Mouse (Mus musculus) thymus, adult 2 months (tissue): ENCODE results near the gene Jag2. TPM values are rescaled to one million over a fixed set of nuclear protein-coding genes. Genes with fewer than 3 reads are reported as not detected.
A peak's percentile ranks its signal among the peaks of the same experiment; 100 is the strongest.

Experiments
- DNase-seq: peaks from one replicate; pipeline ENCODE4 v3.0.0; 2021
- H3K27ac ChIP-seq: fragments of 200-500 bp; 2 replicates; pipeline ENCODE4 v1.5.1; 2012; ENCODE audit warnings: low read length, control low read depth; ENCODE audit not compliant: control insufficient read depth, insufficient read depth
- H3K27me3 ChIP-seq: fragments of 200-500 bp; 2 replicates; pipeline ENCODE4 v1.6.1; 2012; ENCODE audit warnings: mild to moderate bottlenecking, low read length, moderate library complexity, mixed read lengths; ENCODE audit not compliant: control insufficient read depth, insufficient read depth
- H3K36me3 ChIP-seq: fragments of 200-500 bp; 2 replicates; pipeline ENCODE4 v1.6.1; 2012; ENCODE audit warnings: mild to moderate bottlenecking, low read length, moderate library complexity; ENCODE audit not compliant: control insufficient read depth, insufficient read depth
- H3K4me1 ChIP-seq: fragments of 200-500 bp; replicated peaks from 2 replicates; pipeline ENCODE4 v1.6.1; 2012; ENCODE audit warnings: low read length; ENCODE audit not compliant: control insufficient read depth, insufficient read depth
- H3K4me3 ChIP-seq: fragments of 200-500 bp; 2 replicates; pipeline ENCODE4 v1.5.1; 2012; ENCODE audit warnings: mild to moderate bottlenecking, low read length, control low read depth, moderate library complexity; ENCODE audit not compliant: control insufficient read depth, insufficient read depth
- CTCF ChIP-seq: fragments of 200-500 bp; IDR thresholded peaks from 2 replicates; pipeline ENCODE4 v1.5.1; 2012; ENCODE audit warnings: mild to moderate bottlenecking, control low read depth, low read length, moderate library complexity, borderline replicate concordance; ENCODE audit not compliant: control insufficient read depth, poor library complexity, insufficient read depth; ENCODE audit errors: extremely low read depth
- POLR2A ChIP-seq: fragments of 200-500 bp; IDR thresholded peaks from 2 replicates; pipeline ENCODE4 v1.6.1; 2012; ENCODE audit warnings: mild to moderate bottlenecking, low read length, control low read depth, moderate library complexity; ENCODE audit not compliant: control insufficient read depth, poor library complexity, insufficient read depth; ENCODE audit errors: extremely low read depth
- WGBS: fragments of 180-500 bp; shearing (Covaris S2); methylation state at CpG from one replicate; pipeline ENCODE4 v1.1.7; 2018; 5-methylcytosine and 5-hydroxymethylcytosine counted together
- polyA plus RNA-seq: library from polyadenylated mRNA; depleted of rRNA; stranded (reverse); fragments of >200 nt; gene quantifications from 2 replicates; pipeline ENCODE4 v1.2.3, GENCODE M21; 2012

Gene Jag2
- polyA plus RNA-seq, 1 experiment = 61.5 TPM

DNA sequence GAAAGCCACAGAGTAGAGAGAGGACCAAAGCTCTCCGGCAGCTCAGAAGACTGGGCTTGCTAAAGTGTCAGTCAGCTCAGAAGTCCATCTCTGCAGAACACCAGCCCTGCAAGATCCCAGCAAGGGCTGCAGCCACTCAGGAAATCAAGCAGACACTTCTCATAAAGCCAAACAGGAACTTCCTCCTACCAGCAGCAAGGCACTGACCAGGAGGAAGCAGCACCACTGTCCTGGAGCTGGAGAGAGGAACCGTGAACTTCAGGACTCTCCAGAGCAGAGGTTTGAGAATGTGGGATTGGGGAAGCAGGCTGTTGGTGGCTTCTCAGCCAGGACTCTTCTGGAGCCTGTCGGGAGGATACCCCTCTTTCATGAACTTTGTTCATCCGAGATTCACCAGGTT is 34.6 kb downstream of the Jag2 start:
- H3K4me1 ChIP-seq = 0 out of 2 replicates have a peak, but pooled peaks cover 8% of the 10 kb centered on the region
- no peaks in the 10 kb centered on the region for H3K27me3 ChIP-seq
- H3K4me3 ChIP-seq = no peak overlapping the region
- H3K27ac ChIP-seq = no peak overlapping the region
- TF ChIP-seq CTCF (no peak), POLR2A (no peak)
- no peaks in the 10 kb centered on the region for H3K36me3 ChIP-seq
- 31% methylated on average over 4 of the region's 4 CpGs for WGBS
- DNase-seq = no peak

DNA sequence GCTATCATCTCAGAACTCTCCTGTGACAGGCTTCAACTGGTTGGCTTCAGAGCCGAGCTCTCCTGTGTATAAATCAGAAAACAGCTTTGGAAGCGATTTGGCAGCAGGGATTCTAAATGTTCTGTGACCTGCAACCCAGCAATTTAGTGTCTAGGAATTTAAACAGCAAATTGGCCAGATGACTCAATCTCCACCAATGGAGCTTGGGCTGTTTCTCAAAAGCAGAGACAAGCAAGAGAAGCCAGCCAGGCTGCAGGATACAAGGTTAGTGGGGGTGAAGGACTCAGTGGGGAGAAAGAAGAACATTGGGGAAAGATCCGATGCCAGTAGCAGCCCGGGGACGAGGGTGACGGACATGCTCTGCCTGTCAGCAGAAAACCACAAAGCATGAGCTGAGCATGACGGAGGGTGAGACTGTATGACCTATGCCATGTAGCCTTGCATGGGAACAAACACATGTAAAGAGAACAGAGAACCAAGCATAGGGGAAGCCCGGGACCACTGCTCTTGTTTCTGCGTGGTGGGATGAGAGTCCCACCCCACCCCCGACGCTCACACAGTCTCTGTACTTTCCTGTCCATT is 35.2 kb downstream of the Jag2 start:
- 0 out of 2 replicates have a peak, but pooled peaks cover 8% of the 10 kb centered on the region for H3K4me1 ChIP-seq
- H3K36me3 ChIP-seq = no peaks in the 10 kb centered on the region
- H3K4me3 ChIP-seq = no peak overlapping the region
- no peaks in the 10 kb centered on the region for H3K27me3 ChIP-seq
- TF ChIP-seq POLR2A (no peak), CTCF (no peak)
- 33% methylated on average over 11 of the region's 11 CpGs for WGBS
- H3K27ac ChIP-seq = no peak overlapping the region
- DNase-seq = no peak

DNA sequence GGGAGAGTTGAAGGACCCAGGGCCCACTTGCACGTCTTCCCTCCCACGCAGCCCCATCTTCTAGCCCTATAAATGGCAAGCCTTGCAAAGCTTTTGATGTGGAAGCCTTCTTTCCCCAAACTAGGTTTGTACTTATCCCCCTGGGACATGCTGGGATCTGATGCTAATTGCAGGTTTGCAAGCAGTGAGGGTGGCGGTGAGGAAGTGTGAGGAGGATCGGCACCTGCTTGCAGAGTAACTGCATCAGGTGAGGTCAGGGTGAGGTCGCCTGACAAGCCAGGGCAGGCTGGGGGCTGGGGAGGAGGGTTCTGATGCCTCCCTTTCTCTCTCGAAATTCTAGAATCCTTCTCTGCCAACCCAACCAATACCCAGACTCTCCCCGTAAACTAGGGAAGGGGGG is 44.1 kb downstream of the Jag2 start:
- 75% methylated on average over 7 of the region's 7 CpGs for WGBS
- H3K36me3 ChIP-seq = no peaks in the 10 kb centered on the region
- TF ChIP-seq CTCF (no peak), POLR2A (no peak)
- H3K27me3 ChIP-seq = no peaks in the 10 kb centered on the region
- DNase-seq = no peak
- no peak overlapping the region for H3K4me3 ChIP-seq
- no peak overlapping the region for H3K27ac ChIP-seq
- H3K4me1 ChIP-seq = peaks cover under 1% of the 10 kb centered on the region

DNA sequence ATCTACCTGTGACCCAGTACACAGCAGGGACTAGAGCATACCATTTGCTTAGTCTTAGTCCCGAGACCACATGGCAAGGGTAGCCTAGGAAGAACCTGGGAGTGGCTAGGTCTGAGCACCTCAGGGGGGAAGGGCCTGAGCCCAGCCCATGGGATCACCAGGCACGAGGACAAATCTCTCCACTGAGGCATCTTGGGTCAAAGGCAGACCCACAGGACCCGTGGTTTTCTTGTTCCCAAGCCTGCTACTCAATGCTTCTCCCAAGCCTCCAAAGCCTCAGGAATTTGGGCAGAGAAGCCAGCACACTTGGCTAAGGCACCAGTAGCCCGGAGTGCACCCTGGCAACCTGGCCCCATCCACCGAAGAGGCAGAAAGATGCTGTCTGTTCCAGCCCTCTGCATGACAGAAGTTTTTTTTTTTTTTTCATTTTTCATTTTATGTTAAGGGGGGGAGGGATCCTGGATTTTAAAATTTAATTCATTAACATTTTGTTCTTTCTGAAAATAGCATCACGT is 48.2 kb downstream of the Jag2 start:
- Histone ChIP-seq H3K4me3 (no peak overlapping the region), H3K36me3 (no peaks in the 10 kb centered on the region), H3K4me1 (peaks cover 38% of the 10 kb centered on the region), H3K27ac (no peak overlapping the region), H3K27me3 (peaks cover 10% of the 10 kb centered on the region; the same call in 1 of the 2 replicates)
- no peak for DNase-seq
- no peak for TF ChIP-seq CTCF
- TF ChIP-seq POLR2A = no peak
- 91% methylated on average over 6 of the region's 6 CpGs for WGBS

DNA sequence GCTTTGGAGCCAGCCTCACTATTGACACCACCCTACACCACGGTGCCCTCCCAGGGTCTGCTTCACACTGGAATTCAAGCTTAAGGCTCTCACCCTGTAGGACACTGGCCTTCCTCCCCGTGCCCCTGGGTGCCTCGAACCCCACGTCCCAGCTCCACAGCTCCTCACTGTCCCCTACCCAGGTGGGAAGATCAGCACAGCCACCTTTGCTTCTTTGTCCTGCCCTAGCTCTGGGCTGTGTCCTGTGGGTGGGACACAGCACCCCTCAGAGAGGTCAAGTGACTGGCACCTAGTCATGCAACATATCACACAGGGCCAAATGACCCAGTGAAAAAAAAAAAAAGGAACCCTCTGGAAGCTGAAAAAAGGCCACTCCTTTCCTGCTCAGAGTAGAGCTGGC is 48.9 kb downstream of the Jag2 start:
- Histone ChIP-seq H3K4me3 (no peak overlapping the region), H3K4me1 (peaks cover 44% of the 10 kb centered on the region), H3K27me3 (peaks cover 12% of the 10 kb centered on the region; the same call in 1 of the 2 replicates), H3K36me3 (no peaks in the 10 kb centered on the region), H3K27ac (no peak overlapping the region)
- TF ChIP-seq POLR2A (no peak), CTCF (no peak)
- WGBS = 86% methylated on average over 4 of the region's 4 CpGs
- DNase-seq = no peak

DNA sequence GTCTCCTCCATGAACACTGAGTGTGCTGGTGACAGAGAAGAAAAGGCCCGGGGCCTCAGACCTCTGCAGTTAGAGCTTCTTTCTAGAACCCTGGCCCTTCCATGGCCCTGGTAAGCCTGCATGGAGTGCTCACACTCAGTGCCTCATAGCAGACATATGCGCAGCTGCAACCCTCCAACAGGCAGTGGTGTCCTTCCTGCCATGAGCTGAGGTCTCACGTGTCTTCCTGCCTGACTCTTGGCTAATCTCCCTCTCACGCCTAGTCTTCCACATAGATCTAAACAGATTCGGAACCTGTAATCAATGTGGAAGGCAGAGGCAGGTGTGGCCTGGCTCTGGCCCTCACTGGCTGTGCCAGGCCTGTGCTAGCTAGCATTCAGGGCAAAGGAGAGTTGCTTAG is 49.8 kb downstream of the Jag2 start:
- Histone ChIP-seq H3K27ac (no peak overlapping the region), H3K4me1 (peaks cover 45% of the 10 kb centered on the region), H3K36me3 (no peaks in the 10 kb centered on the region), H3K4me3 (no peak overlapping the region), H3K27me3 (peaks cover 12% of the 10 kb centered on the region; the same call in 1 of the 2 replicates)
- 29% methylated on average over 5 of the region's 5 CpGs for WGBS
- TF ChIP-seq POLR2A = no peak
- TF ChIP-seq CTCF = no peak
- DNase-seq = peak; percentile 52

DNA sequence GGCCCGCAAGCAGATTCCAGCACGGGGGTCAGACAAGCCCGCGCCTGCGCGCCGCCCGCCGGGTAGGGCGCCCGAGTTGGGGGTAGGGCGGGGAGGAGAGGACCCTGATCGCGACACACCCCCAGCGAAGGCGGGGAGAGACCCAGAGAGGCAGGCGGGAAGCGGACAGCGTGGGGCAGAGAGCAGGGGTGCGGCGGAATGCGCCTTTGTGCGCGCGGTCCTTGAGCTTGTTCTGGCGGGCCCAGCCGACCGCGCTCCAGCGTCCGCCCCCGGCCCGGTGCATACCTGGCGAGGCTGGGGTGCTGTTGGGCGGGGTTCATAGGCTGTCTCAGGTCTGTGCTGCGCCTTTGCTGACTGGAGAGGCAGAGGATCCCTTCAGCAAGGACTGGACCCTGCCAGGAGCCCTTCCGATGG is 52.0 kb downstream of the Jag2 start:
- 3% methylated on average over 37 of the region's 37 CpGs for WGBS
- TF ChIP-seq CTCF (no peak), POLR2A (no peak)
- no peaks in the 10 kb centered on the region for H3K36me3 ChIP-seq
- peak; percentile 42 for DNase-seq
- H3K27ac ChIP-seq = no peak overlapping the region
- H3K4me1 ChIP-seq = peaks cover 55% of the 10 kb centered on the region
- H3K27me3 ChIP-seq = peaks cover 12% of the 10 kb centered on the region; the same call in 1 of the 2 replicates
- H3K4me3 ChIP-seq = peak overlapping the region; percentile 9
